Mouse (Mus musculus) cerebellum, postnatal 4 days (tissue): ENCODE results near the gene Gm7030.
A peak's percentile ranks its signal among the peaks of the same experiment; 100 is the strongest.
"Not testable (repeated sequence)": the region's sequence is repeated elsewhere in the genome, so short reads cannot be mapped to it uniquely, and the experiment has no call there.

ENCODE experiments used
- DNase-seq, 2 experiments: peaks; one replicate each; pipeline ENCODE4 v3.0.0; 2022; ENCODE audit warnings: low spot score in 2 of 2, mixed read lengths in 1 of 2

The Gm7030 gene

GRCm38 (mm10) chr17:36135421-36136231 is 6.4 kb upstream of the Gm7030 start:
- not testable (repeated sequence) for DNase-seq

DNA sequence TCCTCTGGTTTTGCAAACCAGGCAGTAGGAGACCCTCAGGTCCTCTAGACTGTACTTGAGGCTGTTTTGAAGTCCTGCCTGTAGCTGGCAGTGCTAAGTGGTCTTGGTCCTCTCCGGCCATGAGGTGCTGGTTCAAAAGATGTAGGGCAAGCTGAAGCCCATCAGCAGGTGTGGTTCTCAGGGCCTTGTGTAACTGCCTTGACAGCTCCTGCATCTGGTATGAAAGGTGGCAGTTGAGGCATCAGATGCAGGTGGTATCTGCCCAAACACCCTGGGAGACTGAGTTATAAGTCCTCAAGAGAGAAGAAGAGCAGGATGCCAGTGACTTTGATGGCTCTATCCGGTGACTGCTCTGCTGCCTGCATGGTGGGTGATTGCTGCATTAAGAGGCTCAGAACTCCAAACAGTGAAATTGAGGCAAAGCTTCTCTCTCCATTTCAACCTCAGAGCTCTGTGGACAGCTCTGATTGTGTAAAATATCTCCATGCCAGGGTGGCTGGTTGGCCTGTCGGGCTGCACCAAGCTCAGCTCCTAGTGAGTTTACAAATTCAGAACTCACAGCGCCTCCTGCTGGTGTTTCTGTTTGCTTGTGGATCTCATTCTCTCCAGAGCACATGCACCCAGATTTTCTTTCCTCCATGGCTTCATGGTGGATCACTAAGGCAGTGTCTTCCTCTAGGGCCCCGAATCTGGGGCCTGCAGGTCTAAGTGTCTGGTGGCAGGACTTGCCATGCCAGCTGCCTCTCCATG is 2.5 kb upstream of the Gm7030 start:
- no peak for DNase-seq

DNA sequence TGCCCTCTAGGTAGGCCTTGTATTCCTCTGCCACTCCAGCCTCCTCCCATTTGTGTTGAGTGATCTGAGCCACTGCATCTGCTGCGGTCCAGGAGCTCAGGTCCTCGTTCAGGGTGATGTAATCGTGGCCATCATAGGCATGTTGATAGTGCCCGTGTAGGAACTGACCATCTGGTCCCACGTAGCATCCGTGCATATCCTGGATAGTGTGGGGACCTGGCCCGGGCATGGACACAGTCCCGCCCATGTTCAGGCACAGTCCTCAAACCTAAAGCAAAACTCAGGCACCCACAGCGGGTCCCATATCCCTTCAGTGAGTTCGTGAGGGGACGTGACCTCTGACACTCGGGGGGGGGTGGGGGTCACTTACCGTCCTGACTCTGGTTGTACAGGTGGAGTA is 700 bp downstream of the Gm7030 start:
- DNase-seq = not testable (repeated sequence)

DNA sequence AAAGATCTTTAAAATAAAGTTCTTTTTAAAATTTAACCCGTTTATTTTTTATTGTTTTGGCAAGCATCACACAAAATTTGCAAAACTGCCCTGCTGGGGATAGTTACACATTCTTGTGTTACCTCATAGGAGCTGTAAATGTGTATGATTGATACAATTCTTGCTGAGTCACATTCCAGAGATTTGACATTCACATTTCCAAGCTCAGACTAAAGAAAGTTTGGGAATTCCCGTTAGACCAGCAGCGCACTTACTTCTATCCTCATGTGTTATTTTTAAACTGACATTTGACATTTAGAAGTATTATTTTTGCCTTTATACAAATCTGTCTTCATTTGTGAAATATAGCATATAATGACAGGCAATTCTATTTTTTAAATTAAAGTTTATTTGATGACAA is 5.1 kb downstream of the Gm7030 start:
- not testable (repeated sequence) for DNase-seq

- not testable (repeated sequence) for DNase-seq
These were observed 7.7 kb downstream of the Gm7030 start, which contains the start of gene Gm19684 for GRCm38 (mm10) chr17:36121352-36122020. TSS of gene Gm19684 (plus strand) at chr17:36121678.

DNA sequence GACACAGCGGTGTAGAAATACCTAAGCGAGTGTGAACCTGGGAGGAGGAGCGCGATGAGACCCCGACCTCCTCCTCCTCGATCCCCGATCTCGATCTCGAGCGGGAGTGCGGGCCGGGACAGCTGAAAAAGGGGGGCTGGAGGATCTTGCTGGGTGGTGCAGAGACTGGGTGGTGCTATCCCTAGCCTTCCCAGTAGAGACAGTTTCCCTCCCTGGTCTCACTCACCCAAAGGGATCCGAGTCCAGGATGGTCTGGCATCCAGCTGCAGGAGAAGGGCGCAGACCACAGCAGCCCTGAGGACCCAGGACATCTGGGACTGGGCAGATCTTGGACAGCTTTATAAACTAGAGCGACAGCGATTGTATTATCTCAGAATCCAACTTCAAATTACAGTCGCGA is 8.4 kb downstream of the Gm7030 start:
- not testable (repeated sequence) for DNase-seq

DNA sequence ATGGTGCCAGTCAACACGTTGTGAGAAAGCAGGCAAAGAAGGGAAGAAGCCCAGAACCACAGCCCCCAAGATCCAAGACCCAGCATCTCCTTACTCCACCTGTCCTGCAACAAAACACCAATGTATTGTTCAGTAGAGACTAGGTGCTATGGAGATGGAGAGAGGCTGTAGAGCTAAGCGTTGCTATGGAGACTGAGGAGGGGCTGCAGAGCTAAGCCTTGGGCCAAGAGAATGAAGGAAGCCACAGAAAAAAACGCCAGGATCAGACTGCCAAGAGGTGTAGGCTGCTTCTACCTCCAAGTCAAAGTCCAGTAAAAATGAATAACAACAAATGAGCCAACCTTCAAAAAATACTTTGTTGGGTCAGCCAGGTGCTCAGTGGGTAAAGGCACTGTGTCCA is 12.7 kb downstream of the Gm7030 start:
- not testable (repeated sequence) for DNase-seq

- DNase-seq = peak in 1 of 2 experiments; percentile 19
These were observed 15.1 kb downstream of the Gm7030 start for GRCm38 (mm10) chr17:36113979-36114593.

- not testable (repeated sequence) for DNase-seq
These were observed 17.7 kb downstream of the Gm7030 start for GRCm38 (mm10) chr17:36111510-36111868.

DNA sequence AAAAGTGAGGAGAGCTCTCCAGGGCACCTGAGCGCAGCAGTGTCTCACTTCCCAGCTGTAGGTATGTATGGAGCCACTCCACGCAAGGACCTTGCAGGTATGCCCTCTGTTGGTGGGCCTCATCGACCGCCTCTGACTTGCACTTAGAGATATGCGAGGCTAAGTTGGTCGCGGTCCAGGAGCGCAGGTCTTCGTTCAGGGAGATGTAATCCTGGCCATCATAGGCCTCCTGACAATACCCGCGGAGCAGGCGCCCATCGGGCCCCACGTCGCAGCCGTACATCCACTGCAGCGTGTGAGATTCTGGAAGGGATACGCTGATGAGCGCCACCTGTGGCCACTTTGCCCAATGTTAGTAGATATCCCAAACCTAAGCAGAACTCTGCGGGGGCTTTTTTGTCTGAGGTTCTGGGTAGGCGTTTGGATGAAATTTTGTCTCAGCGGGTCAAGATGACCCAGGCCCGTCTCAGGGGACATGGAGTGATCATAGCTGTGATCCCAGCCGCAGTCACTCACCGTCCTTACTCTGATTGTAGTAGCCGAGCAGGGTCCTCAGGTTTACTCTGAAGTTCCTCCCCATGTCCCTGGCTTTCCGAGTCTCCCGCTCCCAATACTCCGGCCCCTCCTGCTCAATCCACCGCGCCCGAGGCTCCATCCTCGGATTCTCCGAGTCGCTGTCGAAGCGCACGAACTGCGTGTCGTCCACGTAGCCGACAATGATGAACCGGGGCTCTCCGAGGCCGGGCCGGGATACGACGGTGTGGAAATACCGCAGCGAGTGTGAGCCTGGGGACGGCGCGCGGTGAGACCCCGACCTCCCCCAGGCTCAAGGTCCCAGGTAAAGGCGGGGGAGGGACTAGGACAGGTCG is 18.4 kb downstream of the Gm7030 start:
- DNase-seq = not testable (repeated sequence)

GRCm38 (mm10) chr17:36110129-36110528 is 19.1 kb downstream of the Gm7030 start:
- not testable (repeated sequence) for DNase-seq

GRCm38 (mm10) chr17:36102091-36102490 is 27.1 kb downstream of the Gm7030 start:
- DNase-seq = not testable (repeated sequence)

GRCm38 (mm10) chr17:36099603-36100002 is 29.6 kb downstream of the Gm7030 start:
- DNase-seq = not testable (repeated sequence)

GRCm38 (mm10) chr17:36093936-36094335 is 35.3 kb downstream of the Gm7030 start:
- no peak for DNase-seq

DNA sequence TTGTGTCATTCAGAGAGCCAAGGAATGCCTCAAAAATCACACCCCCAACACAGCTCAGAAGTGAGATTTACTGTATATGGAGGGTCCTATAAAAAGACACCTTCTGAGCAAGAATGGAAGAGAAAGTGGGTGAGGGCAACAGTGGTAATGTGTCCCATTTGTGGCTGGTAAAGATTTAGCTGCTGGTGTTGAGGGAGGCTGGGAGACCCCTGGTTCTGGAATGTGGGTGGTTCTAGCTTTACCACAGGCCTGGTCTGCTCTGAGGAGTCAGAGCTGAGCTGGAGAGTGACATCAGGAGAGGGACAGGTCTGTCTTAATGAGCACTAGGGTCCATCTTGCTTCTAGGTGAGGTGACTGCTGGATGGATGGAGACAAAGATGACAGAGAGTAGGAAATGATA is 36.7 kb downstream of the Gm7030 start:
- DNase-seq = not testable (repeated sequence)

- not testable (repeated sequence) for DNase-seq
These were observed 37.3 kb downstream of the Gm7030 start for GRCm38 (mm10) chr17:36091933-36092332.

- not testable (repeated sequence) for DNase-seq
These were observed 43.2 kb downstream of the Gm7030 start for GRCm38 (mm10) chr17:36085976-36086375.

- peak in 1 of 2 experiments; percentile 10 for DNase-seq
These were observed 45.3 kb downstream of the Gm7030 start for GRCm38 (mm10) chr17:36083870-36084451.

- peak in 1 of 2 experiments; percentile 14 for DNase-seq
These were observed 45.9 kb downstream of the Gm7030 start for GRCm38 (mm10) chr17:36083266-36083869.
